Comparison of ENCODE assay signal across 10 mouse cellular contexts in the genomic region with DNA sequence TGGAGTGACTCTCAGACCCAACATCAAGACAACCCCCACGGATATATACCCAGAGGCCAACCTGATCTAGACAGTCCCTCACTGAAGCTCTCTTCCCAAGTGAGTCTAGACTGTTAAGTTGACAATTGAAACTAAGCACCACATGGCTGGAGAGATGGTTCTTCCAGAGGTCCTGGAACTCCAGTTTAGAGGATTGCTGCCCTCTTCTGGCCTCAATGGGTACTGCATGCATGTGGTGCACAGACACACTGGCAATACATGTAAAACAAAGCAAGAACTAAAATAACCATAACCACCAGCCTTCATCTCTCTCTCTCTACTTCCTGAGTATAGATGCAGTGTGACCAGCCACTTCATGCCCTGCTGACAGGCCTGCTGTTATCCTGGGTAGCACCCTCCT. TPM values are rescaled to one million over a fixed set of nuclear protein-coding genes. Genes with fewer than 3 reads are reported as not detected.
A peak's percentile ranks its signal among the peaks of the same experiment; 100 is the strongest.
DNase-seq lines count a peak whose midpoint lies in the region; ATAC-seq and TF ChIP-seq lines count a peak whose summit lies in the region.
"Had no signal": no experiment of that assay in that cellular context is flagged by ENCODE, and none has a peak within 500 bp of the region (broad histone marks: within the 10 kb centered on the region; RNA-seq: fewer than 3 reads in every experiment).

No protein-coding gene starts in this region.

- no peaks in the 10 kb centered on the region for H3K4me1 ChIP-seq in hindbrain, embryonic 11.5 days (replicated peaks; ENCODE audit: control insufficient read depth, insufficient read depth, low read length)
- H3K4me1 ChIP-seq in hindbrain, embryonic 13.5 days (replicated peaks) = peaks cover 15% of the 10 kb centered on the region
- no peaks in the 10 kb centered on the region for H3K4me1 ChIP-seq in thymus, adult 2 months (replicated peaks; ENCODE audit: control insufficient read depth, insufficient read depth, low read length)

- no peak overlapping the region for H3K4me2 ChIP-seq in hindbrain, embryonic 11.5 days (replicated peaks; ENCODE audit: low read depth, low read length)
- H3K4me2 ChIP-seq in hindbrain, embryonic 13.5 days = no peak overlapping the region

- no peak overlapping the region for H3K27ac ChIP-seq in hindbrain, embryonic 11.5 days (ENCODE audit: low read depth, low read length)
- no peak overlapping the region for H3K27ac ChIP-seq in hindbrain, embryonic 13.5 days
- no peak overlapping the region for H3K27ac ChIP-seq in thymus, adult 2 months (ENCODE audit: control insufficient read depth, insufficient read depth, low read length)
- H3K27ac ChIP-seq: macrophage had no signal

- no peak for TF ChIP-seq CTCF in thymus, adult 2 months (IDR thresholded peaks at IDR 0.05; ENCODE audit: borderline replicate concordance, control insufficient read depth, extremely low read depth, insufficient read depth, low read length, poor library complexity)

- DNase-seq in hindbrain, embryonic 11.5 days (ENCODE audit: low spot score) = peak; percentile 70
- peak; percentile 29 for DNase-seq in thymus, adult 2 months
- DNase-seq in thymus, adult 18-20 months = no peak
- DNase-seq in forelimb bud, embryonic 11.5 days (ENCODE audit: low read depth, low spot score) = peak; percentile 61
- peak; percentile 70 for DNase-seq in thymus, postnatal 4 days
- DNase-seq in cerebellum, adult 8-10 months = no peak
- no peak for DNase-seq in adrenal gland, adult (ENCODE audit: inconsistent age in 2 of 2, low spot score in 1 of 2)
- DNase-seq: adrenal gland, postnatal 36 days had no signal

- no peak for ATAC-seq in hindbrain, embryonic 11.5 days (ENCODE audit: low FRiP score)
- no peak for ATAC-seq in hindbrain, embryonic 13.5 days (ENCODE audit: low FRiP score)

- H3K36me3 ChIP-seq in hindbrain, embryonic 11.5 days (ENCODE audit: control insufficient read depth, insufficient read depth, low read length) = no peaks in the 10 kb centered on the region
- H3K36me3 ChIP-seq in hindbrain, embryonic 13.5 days = no peaks in the 10 kb centered on the region
- no peaks in the 10 kb centered on the region for H3K36me3 ChIP-seq in thymus, adult 2 months (ENCODE audit: control insufficient read depth, insufficient read depth, low read length)

- no peak overlapping the region for H3K4me3 ChIP-seq in hindbrain, embryonic 11.5 days (ENCODE audit: low read depth, low read length)
- no peak overlapping the region for H3K4me3 ChIP-seq in hindbrain, embryonic 13.5 days
- no peak overlapping the region for H3K4me3 ChIP-seq in thymus, adult 2 months (ENCODE audit: control insufficient read depth, insufficient read depth, low read length)

- WGBS in hindbrain, embryonic 11.5 days = 85% methylated on average over 1 of the region's 1 CpGs
- 86% methylated on average over 1 of the region's 1 CpGs for WGBS in hindbrain, embryonic 13.5 days
- WGBS in thymus, adult 2 months = 93% methylated on average over 1 of the region's 1 CpGs

- TF ChIP-seq POLR2A in thymus, adult 2 months (IDR thresholded peaks at IDR 0.05; ENCODE audit: control insufficient read depth, extremely low read depth, insufficient read depth, low read length, poor library complexity) = no peak

- no peak overlapping the region for H3K9ac ChIP-seq in hindbrain, embryonic 11.5 days (ENCODE audit: low read depth, low read length)
- H3K9ac ChIP-seq in hindbrain, embryonic 13.5 days = no peak overlapping the region

- H3K27me3 ChIP-seq in hindbrain, embryonic 11.5 days (ENCODE audit: control insufficient read depth, insufficient read depth, low read length) = no peaks in the 10 kb centered on the region
- no peaks in the 10 kb centered on the region for H3K27me3 ChIP-seq in hindbrain, embryonic 13.5 days
- H3K27me3 ChIP-seq in thymus, adult 2 months (ENCODE audit: control insufficient read depth, insufficient read depth, low read length) = no peaks in the 10 kb centered on the region

- H3K9me3 ChIP-seq in hindbrain, embryonic 11.5 days (ENCODE audit: control insufficient read depth, low read length) = no peaks in the 10 kb centered on the region
- no peaks in the 10 kb centered on the region for H3K9me3 ChIP-seq in hindbrain, embryonic 13.5 days

RNA-seq across cellular contexts. Expression of a gene that starts 20.2 kb away (rescaled TPM):
- polyA plus RNA-seq in hindbrain, embryonic 11.5 days (2014; fragmentation: Nextera tagmentation; extraction: Ambion mirVana) = 13.8 and 16.6 TPM in 2 replicates
- 21.8 and 26.3 TPM in 2 replicates for polyA plus RNA-seq in hindbrain, embryonic 13.5 days (2015; fragmentation: Nextera tagmentation; extraction: Ambion mirVana)
- 2.0 and 3.4 TPM in 2 replicates for polyA plus RNA-seq in thymus, adult 2 months (2012; rRNA removed)
- polyA plus RNA-seq: macrophage had no signal

Comparison
In these comparisons a context has a peak if more than half of its experiments do, and no peak if none do; other contexts are left out.
1. DNase-seq: peak in hindbrain, embryonic 11.5 days (single experiment), thymus, adult 2 months (single experiment), forelimb bud, embryonic 11.5 days (single experiment) and thymus, postnatal 4 days (single experiment); none in thymus, adult 18-20 months (0 of 2), cerebellum, adult 8-10 months (single experiment) and adrenal gland, adult (0 of 2).